Mouse (Mus musculus): ENCODE data around the gene Tmem255a. TPM values are rescaled to one million over a fixed set of nuclear protein-coding genes. Genes with fewer than 3 reads are reported as not detected.

Gene Tmem255a
- polyA plus RNA-seq, 1 experiment: 0.06 TPM

DNA sequence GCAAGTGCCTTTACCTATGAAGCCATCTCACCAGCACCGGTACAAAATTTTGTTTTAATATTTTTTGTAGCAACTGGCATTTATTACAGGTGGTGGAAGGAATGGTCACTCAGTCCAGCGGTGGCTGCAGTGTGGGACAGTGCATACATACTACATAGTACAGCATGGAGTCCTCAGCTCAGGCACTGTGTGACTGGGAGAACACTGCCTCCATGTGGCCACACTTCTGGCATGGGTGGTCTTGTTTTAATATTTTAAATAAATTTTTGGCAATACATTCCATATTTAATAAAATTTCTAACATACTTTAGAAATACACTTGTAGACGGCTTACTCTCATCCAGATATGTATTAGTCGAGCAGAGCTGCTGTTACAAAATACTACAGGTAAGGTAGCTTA, 85.6 kb downstream of the Tmem255a start:
- Histone ChIP-seq H3K4me3 (no peak overlapping the region), H3K4me2 (ENCODE audit: low read depth) (no peak overlapping the region), H3K36me3 (ENCODE audit: control insufficient read depth, insufficient read depth) (no peaks in the 10 kb centered on the region), H3ac (ENCODE audit: control insufficient read depth, insufficient read length) (no peak overlapping the region), H3K79me2 (ENCODE audit: control insufficient read depth, insufficient read depth) (no peaks in the 10 kb centered on the region), H3K27me3 (ENCODE audit: control insufficient read depth, insufficient read depth, insufficient read length) (no peaks in the 10 kb centered on the region)
- TF ChIP-seq TCF12 (IDR thresholded peaks at IDR 0.05; ENCODE audit: insufficient read depth, poor library complexity, severe bottlenecking): no peak
- TF ChIP-seq CEBPB (IDR thresholded peaks at IDR 0.05; ENCODE audit: insufficient read depth, poor library complexity, severe bottlenecking): no peak
- no peak for TF ChIP-seq TCF3 (IDR thresholded peaks at IDR 0.05; ENCODE audit: insufficient read length, low read depth)
- TF ChIP-seq E2F4 (IDR thresholded peaks at IDR 0.05; ENCODE audit: insufficient read depth): no peak
- TF ChIP-seq USF1 (IDR thresholded peaks at IDR 0.05; ENCODE audit: low read depth): no peak
- TF ChIP-seq MYOG (IDR thresholded peaks at IDR 0.05; ENCODE audit: control insufficient read depth in 1 of 3, insufficient read depth in 1 of 3, insufficient read length in 2 of 3, low read depth in 2 of 3): no peak
- no peak for TF ChIP-seq REST (IDR thresholded peaks at IDR 0.05; ENCODE audit: insufficient read depth, insufficient read length)

DNA sequence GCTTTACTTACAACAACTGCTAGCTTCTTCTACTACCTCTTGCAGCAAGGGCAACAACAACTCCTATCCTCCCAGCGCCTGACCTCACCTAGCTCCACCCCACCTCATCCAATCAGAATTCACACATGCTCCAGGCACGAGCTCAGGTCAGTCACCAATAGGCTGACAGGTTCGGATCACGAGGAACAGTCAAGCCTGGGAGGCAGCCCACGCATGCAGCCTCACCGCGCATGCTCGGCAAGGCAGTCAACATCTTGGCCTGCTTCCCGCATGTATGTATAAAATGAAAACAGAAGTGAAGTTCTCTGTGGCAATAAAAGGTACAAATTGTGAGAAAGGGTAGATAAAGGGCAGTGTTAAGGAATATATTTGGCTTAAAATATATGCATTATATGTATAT, 86.2 kb downstream of the Tmem255a start:
- Histone ChIP-seq H3ac (ENCODE audit: control insufficient read depth, insufficient read length) (no peak overlapping the region), H3K4me3 (no peak overlapping the region), H3K27me3 (ENCODE audit: control insufficient read depth, insufficient read depth, insufficient read length) (no peaks in the 10 kb centered on the region), H3K4me2 (ENCODE audit: low read depth) (no peak overlapping the region), H3K79me2 (ENCODE audit: control insufficient read depth, insufficient read depth) (no peaks in the 10 kb centered on the region), H3K36me3 (ENCODE audit: control insufficient read depth, insufficient read depth) (no peaks in the 10 kb centered on the region)
- no peak for TF ChIP-seq CEBPB (IDR thresholded peaks at IDR 0.05; ENCODE audit: insufficient read depth, poor library complexity, severe bottlenecking)
- no peak for TF ChIP-seq USF1 (IDR thresholded peaks at IDR 0.05; ENCODE audit: low read depth)
- TF ChIP-seq MAX (IDR thresholded peaks at IDR 0.05; ENCODE audit: low read depth): no peak
- no peak for TF ChIP-seq E2F4 (IDR thresholded peaks at IDR 0.05; ENCODE audit: insufficient read depth)
- TF ChIP-seq POLR2A (IDR thresholded peaks at IDR 0.05; ENCODE audit: insufficient read length, low read depth): no peak
- no peak for TF ChIP-seq MYOG (IDR thresholded peaks at IDR 0.05; ENCODE audit: control insufficient read depth in 1 of 3, insufficient read depth in 1 of 3, insufficient read length in 2 of 3, low read depth in 2 of 3)
- no peak for TF ChIP-seq TCF3 (IDR thresholded peaks at IDR 0.05; ENCODE audit: insufficient read length, low read depth)
- TF ChIP-seq REST (IDR thresholded peaks at IDR 0.05; ENCODE audit: insufficient read depth, insufficient read length): no peak
- no peak for TF ChIP-seq SRF (IDR thresholded peaks at IDR 0.05; ENCODE audit: control insufficient read depth, insufficient read length, low read depth)
- TF ChIP-seq POLR2AphosphoS2 (IDR thresholded peaks at IDR 0.05; ENCODE audit: insufficient read length, low read depth): no peak
- no peak for TF ChIP-seq TCF12 (IDR thresholded peaks at IDR 0.05; ENCODE audit: insufficient read depth, poor library complexity, severe bottlenecking)
- TF ChIP-seq MYOD1 (IDR thresholded peaks at IDR 0.05; ENCODE audit: control insufficient read depth in 1 of 3, insufficient read length in 2 of 3, low read depth in 2 of 3): no peak

DNA sequence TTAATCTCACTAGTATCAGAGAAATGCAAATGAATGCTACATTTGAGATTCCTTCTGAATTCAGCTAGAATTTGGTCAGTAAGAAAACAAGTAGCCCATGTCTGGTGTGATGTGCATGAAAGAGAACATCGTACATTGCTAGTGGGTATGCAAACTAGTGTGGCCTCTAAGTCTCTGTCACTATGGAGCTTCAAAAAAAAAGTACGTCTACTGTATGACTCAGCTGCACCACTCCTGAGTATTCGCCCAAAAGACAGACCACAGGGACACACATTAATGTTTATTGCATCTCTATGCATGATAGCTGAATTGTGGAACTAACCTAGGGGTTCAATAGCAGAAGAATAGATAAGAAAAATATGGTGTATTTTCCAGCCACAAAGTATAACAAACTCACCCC, 86.9 kb downstream of the Tmem255a start:
- no peaks in the 10 kb centered on the region for H3K36me3 ChIP-seq (ENCODE audit: control insufficient read depth, insufficient read depth)
- H3K79me2 ChIP-seq (ENCODE audit: control insufficient read depth, insufficient read depth): no peaks in the 10 kb centered on the region
- TF ChIP-seq MYOD1 (IDR thresholded peaks at IDR 0.05; ENCODE audit: control insufficient read depth in 1 of 3, insufficient read length in 2 of 3, low read depth in 2 of 3): no peak
- TF ChIP-seq POLR2AphosphoS2 (IDR thresholded peaks at IDR 0.05; ENCODE audit: insufficient read length, low read depth): no peak
- TF ChIP-seq USF1 (IDR thresholded peaks at IDR 0.05; ENCODE audit: low read depth): no peak
- no peak for TF ChIP-seq TCF3 (IDR thresholded peaks at IDR 0.05; ENCODE audit: insufficient read length, low read depth)
- no peak for TF ChIP-seq E2F4 (IDR thresholded peaks at IDR 0.05; ENCODE audit: insufficient read depth)
- TF ChIP-seq MAX (IDR thresholded peaks at IDR 0.05; ENCODE audit: low read depth): no peak
- TF ChIP-seq REST (IDR thresholded peaks at IDR 0.05; ENCODE audit: insufficient read depth, insufficient read length): no peak
- TF ChIP-seq MYOG (IDR thresholded peaks at IDR 0.05; ENCODE audit: control insufficient read depth in 1 of 3, insufficient read depth in 1 of 3, insufficient read length in 2 of 3, low read depth in 2 of 3): no peak
- TF ChIP-seq TCF12 (IDR thresholded peaks at IDR 0.05; ENCODE audit: insufficient read depth, poor library complexity, severe bottlenecking): no peak
- TF ChIP-seq SRF (IDR thresholded peaks at IDR 0.05; ENCODE audit: control insufficient read depth, insufficient read length, low read depth): no peak
- TF ChIP-seq POLR2A (IDR thresholded peaks at IDR 0.05; ENCODE audit: insufficient read length, low read depth): no peak
- no peak for TF ChIP-seq CEBPB (IDR thresholded peaks at IDR 0.05; ENCODE audit: insufficient read depth, poor library complexity, severe bottlenecking)
- H3ac ChIP-seq (ENCODE audit: control insufficient read depth, insufficient read length): no peak overlapping the region
- H3K4me2 ChIP-seq (ENCODE audit: low read depth): no peak overlapping the region
- H3K27me3 ChIP-seq (ENCODE audit: control insufficient read depth, insufficient read depth, insufficient read length): no peaks in the 10 kb centered on the region
- no peak overlapping the region for H3K4me3 ChIP-seq

DNA sequence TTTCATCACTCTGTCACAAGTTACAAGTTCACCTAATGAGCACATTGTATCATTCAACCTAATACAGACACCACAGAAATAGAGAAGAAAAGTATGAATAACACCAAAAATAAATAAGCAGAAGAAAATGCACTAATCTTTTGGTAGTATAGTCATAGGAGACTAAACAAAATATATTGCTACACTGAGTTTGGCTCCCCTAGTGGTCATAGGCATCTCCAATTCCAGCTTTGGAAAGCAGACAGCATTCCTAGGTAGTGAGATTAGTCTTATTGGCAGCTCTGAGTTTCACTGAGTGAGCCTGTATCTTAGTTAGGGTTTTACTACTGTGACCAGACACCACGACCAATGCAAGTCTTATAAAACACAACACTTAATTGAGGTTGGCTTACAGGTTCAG, 93.1 kb downstream of the Tmem255a start:
- Histone ChIP-seq H3K27me3 (ENCODE audit: control insufficient read depth, insufficient read depth, insufficient read length) (no peaks in the 10 kb centered on the region), H3K36me3 (ENCODE audit: control insufficient read depth, insufficient read depth) (no peaks in the 10 kb centered on the region), H3ac (ENCODE audit: control insufficient read depth, insufficient read length) (no peak overlapping the region), H3K79me2 (ENCODE audit: control insufficient read depth, insufficient read depth) (no peaks in the 10 kb centered on the region), H3K4me2 (ENCODE audit: low read depth) (no peak overlapping the region), H3K4me3 (no peak overlapping the region)
- TF ChIP-seq MAX (IDR thresholded peaks at IDR 0.05; ENCODE audit: low read depth): no peak
- TF ChIP-seq CEBPB (IDR thresholded peaks at IDR 0.05; ENCODE audit: insufficient read depth, poor library complexity, severe bottlenecking): no peak
- no peak for TF ChIP-seq POLR2A (IDR thresholded peaks at IDR 0.05; ENCODE audit: insufficient read length, low read depth)
- no peak for TF ChIP-seq MYOD1 (IDR thresholded peaks at IDR 0.05; ENCODE audit: control insufficient read depth in 1 of 3, insufficient read length in 2 of 3, low read depth in 2 of 3)
- no peak for TF ChIP-seq USF1 (IDR thresholded peaks at IDR 0.05; ENCODE audit: low read depth)
- TF ChIP-seq TCF3 (IDR thresholded peaks at IDR 0.05; ENCODE audit: insufficient read length, low read depth): no peak
- no peak for TF ChIP-seq REST (IDR thresholded peaks at IDR 0.05; ENCODE audit: insufficient read depth, insufficient read length)
- TF ChIP-seq MYOG (IDR thresholded peaks at IDR 0.05; ENCODE audit: control insufficient read depth in 1 of 3, insufficient read depth in 1 of 3, insufficient read length in 2 of 3, low read depth in 2 of 3): no peak
- TF ChIP-seq E2F4 (IDR thresholded peaks at IDR 0.05; ENCODE audit: insufficient read depth): no peak
- no peak for TF ChIP-seq TCF12 (IDR thresholded peaks at IDR 0.05; ENCODE audit: insufficient read depth, poor library complexity, severe bottlenecking)
- TF ChIP-seq SRF (IDR thresholded peaks at IDR 0.05; ENCODE audit: control insufficient read depth, insufficient read length, low read depth): no peak
- no peak for TF ChIP-seq POLR2AphosphoS2 (IDR thresholded peaks at IDR 0.05; ENCODE audit: insufficient read length, low read depth)

Other genes with a start within 250 kb of the Tmem255a start
- gene Btg1-ps1, start 233.6 kb downstream of the Tmem255a start, polyA plus RNA-seq (2012; fragmentation: generic; extraction: Trizol): not detected
- gene Btg1-ps2, start 209.3 kb downstream of the Tmem255a start, polyA plus RNA-seq (2012; fragmentation: generic; extraction: Trizol): not detected
- gene Rhox10, start 186.0 kb downstream of the Tmem255a start, polyA plus RNA-seq (2012; fragmentation: generic; extraction: Trizol): 0.19 TPM
- not detected for gene Rhox11, start 167.3 kb downstream of the Tmem255a start, polyA plus RNA-seq (2012; fragmentation: generic; extraction: Trizol)
- gene Rhox12, start 141.5 kb downstream of the Tmem255a start, polyA plus RNA-seq (2012; fragmentation: generic; extraction: Trizol): not detected
- gene Rhox13, start 131.2 kb downstream of the Tmem255a start, polyA plus RNA-seq (2012; fragmentation: generic; extraction: Trizol): not detected
- gene Zbtb33, start 62.6 kb downstream of the Tmem255a start, polyA plus RNA-seq (2012; fragmentation: generic; extraction: Trizol): 2.4 TPM
- gene Atp1b4, start 63.7 kb upstream of the Tmem255a start, polyA plus RNA-seq (2012; fragmentation: generic; extraction: Trizol): not detected
- 74.5 TPM for gene Lamp2, start 204.0 kb upstream of the Tmem255a start, polyA plus RNA-seq (2012; fragmentation: generic; extraction: Trizol)

Measured in myocyte (in vitro differentiated cells).